Mouse (Mus musculus) MEL (cell line): Measurements from ENCODE around the gene Mgat1.

Source experiments
- CHD2 ChIP-seq: IDR thresholded peaks from 2 replicates; pipeline ENCODE4 v1.6.1; 2011; ENCODE audit warnings: low read length, improper control_type of control experiment
- CTCF ChIP-seq, 3 experiments: IDR thresholded peaks in 2 of 3; conservative IDR thresholded peaks in 1 of 3; 2 replicates each; pipeline ENCODE4 v1.5.1; 2011 to 2012; ENCODE audit warnings: low read length in 3 of 3, low read depth in 2 of 3, mild to moderate bottlenecking in 2 of 3, improper control_type of control experiment in 1 of 3, inconsistent platforms in 1 of 3, mixed read lengths in 1 of 3, moderate library complexity in 1 of 3; ENCODE audit not compliant: control insufficient read depth in 1 of 3, insufficient read depth in 1 of 3, poor library complexity in 1 of 3, severe bottlenecking in 1 of 3
- KAT2A ChIP-seq: conservative IDR thresholded peaks from 2 replicates; pipeline ENCODE4 v1.6.1; 2012; ENCODE audit warnings: low read depth, low read length, improper control_type of control experiment, inconsistent platforms
- MAFK ChIP-seq: IDR thresholded peaks from 2 replicates; pipeline ENCODE4 v1.6.1; 2011; ENCODE audit warnings: low read depth, mild to moderate bottlenecking, low read length, improper control_type of control experiment, borderline replicate concordance
- MYC ChIP-seq: IDR thresholded peaks from 2 replicates; pipeline ENCODE4 v1.6.1; 2011; ENCODE audit warnings: low read depth, mild to moderate bottlenecking, low read length, improper control_type of control experiment, moderate library complexity
- USF1 ChIP-seq: IDR thresholded peaks from 2 replicates; pipeline ENCODE4 v1.6.1; 2014; ENCODE audit warnings: low read depth, mild to moderate bottlenecking, inconsistent platforms, low read length, improper control_type of control experiment, moderate library complexity

- TF ChIP-seq USF1 (no peak), KAT2A (no peak), CHD2 (no peak), CTCF (IDR thresholded peaks at IDR 0.05 in 2 of 3, conservative IDR thresholded peaks at IDR 0.05 in 1 of 3; ENCODE audit: control insufficient read depth in 1 of 3, insufficient read depth in 1 of 3, low read depth in 2 of 3, low read length in 3 of 3, poor library complexity in 1 of 3, severe bottlenecking in 1 of 3) (no peak), MAFK (no peak), MYC (no peak)
Observed at GRCm38 (mm10) chr11:49260598-49261312, 16.8 kb downstream of the Mgat1 start.
